Mouse (Mus musculus) brain, adult 2 months (tissue): ENCODE measurements around the gene Rtp2.
"Not testable (repeated sequence)": the region's sequence is repeated elsewhere in the genome, so short reads cannot be mapped to it uniquely, and the experiment has no call there.

ENCODE experiments used
- DNase-seq: peaks from one replicate; pipeline ENCODE4 v3.0.0; 2011; ENCODE audit warnings: low read depth, low spot score

Rtp2 gene

GRCm38 (mm10) chr16:23952101-23952727 is 20.0 kb upstream of the Rtp2 start:
- DNase-seq = no peak

DNA sequence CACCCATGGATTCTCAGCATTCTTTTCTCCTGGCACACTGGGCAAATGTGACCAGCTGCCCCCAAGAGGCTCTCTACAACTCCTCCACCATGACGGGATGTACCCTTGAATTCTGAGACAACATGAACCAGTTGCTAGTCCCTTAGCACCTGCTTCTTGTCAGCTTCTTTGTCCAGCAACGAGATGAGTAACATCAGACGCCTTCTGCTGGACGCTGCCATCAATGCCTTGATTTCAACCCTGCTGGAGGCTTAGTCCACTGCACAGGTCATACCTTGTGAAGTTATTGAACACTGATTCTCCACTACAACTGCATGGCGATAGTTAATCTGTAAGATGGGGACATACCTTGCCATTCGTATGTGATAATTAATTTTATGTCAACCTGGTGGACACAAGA is 15.5 kb upstream of the Rtp2 start:
- no peak for DNase-seq

GRCm38 (mm10) chr16:23944801-23945200 is 12.6 kb upstream of the Rtp2 start:
- no peak for DNase-seq

GRCm38 (mm10) chr16:23934397-23934796 is 2.2 kb upstream of the Rtp2 start:
- no peak for DNase-seq

GRCm38 (mm10) chr16:23931275-23931674 is 919 bp downstream of the Rtp2 start:
- peak; percentile 13 for DNase-seq

- DNase-seq = no peak
These were observed 1.6 kb downstream of the Rtp2 start for GRCm38 (mm10) chr16:23930426-23931073.

GRCm38 (mm10) chr16:23927301-23928114 is 4.7 kb downstream of the Rtp2 start:
- no peak for DNase-seq

DNA sequence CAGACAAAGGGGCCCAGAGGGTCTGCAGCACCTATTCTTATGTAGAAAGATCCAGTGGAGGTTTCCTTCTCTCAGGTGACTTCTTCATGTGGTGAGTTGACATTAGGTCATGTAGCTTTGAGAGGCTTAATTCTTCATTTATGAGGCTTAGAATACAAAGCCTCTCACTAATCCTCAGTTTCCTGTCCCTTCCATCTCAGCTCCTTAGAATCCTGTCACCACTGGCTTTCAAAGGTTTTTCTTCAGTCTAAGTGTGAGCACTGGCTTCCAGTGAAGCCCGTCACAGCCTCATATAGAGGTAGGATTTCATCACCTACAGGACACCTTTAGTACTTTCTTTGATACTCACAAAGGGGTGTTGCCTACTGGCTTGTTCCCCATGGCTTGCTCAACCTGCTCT is 9.3 kb downstream of the Rtp2 start:
- DNase-seq = no peak

DNA sequence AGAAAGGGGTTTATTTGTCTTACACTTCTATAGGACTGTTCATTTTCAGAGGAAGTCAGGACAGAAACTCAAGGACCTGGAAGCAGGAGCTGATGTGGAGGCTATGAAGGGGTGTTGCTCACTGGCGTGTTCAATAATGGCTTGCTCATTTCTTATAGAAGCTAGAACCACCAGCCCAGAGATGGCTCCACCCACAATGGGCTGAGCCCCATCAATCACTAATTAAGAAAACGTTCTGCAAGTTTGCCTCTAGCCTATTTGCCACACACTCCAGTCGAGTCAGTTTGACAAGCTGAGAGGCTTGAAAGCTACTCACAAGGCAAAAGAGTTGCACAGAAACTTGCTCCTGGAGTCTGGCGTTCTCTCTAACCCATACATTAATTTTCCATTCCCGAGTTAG is 10.5 kb downstream of the Rtp2 start:
- DNase-seq = no peak

DNA sequence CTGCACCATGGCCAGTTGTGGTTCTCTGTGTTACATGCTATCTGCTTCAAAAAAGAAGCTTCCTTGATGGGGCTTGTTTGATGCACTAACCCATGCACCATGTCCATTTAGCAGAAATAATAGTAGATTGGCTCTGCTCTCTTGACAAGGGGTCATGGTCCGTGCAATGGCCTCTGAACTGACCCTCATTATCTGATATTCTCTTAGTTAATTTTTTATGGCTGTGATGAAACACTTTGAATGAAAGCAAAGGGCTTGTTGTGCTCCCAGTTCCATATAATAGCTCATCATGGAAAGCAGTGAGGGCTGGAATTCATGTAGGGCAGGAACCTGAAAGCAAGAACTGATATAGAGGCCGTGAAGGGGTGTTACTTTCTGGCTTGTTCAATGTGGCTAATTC is 12.8 kb downstream of the Rtp2 start:
- no peak for DNase-seq

GRCm38 (mm10) chr16:23913401-23913800 is 18.8 kb downstream of the Rtp2 start:
- no peak for DNase-seq

DNA sequence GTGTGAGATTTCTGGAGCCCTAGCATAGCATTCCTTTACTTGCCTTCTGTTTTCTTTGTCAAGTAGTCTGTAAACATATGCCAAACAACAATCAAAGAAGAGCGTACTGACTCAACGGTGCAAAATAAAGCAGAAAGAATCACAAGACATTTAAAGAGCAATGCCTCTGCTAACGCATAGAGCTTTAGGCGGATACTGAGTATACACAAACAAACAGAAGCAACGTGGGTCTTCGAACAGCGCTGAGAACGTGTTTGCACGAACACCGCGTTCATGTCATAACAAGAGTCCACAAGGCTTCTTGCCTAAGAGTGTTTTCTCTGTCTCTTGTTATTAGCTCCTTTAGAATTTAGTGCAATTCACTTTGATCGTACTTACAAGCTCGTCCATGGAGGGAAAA is 19.5 kb downstream of the Rtp2 start:
- no peak for DNase-seq

DNA sequence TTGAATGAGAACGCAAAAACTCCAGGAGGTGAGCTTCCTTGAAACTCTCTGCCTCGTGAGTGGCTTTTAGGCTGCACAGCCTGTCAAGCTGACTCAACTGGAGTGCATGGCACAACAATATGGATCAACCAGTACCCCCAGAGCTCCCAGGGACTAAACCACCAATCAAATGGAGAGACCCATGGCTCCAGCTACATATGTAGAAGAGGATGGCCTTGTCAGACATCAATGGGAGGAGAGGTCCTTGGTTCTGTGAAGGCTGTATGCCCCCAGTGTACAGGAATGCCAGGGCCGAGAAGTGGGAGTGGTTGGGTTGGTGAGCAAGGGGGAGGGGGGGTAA is 23.2 kb downstream of the Rtp2 start:
- DNase-seq = not testable (repeated sequence)

GRCm38 (mm10) chr16:23908076-23909014 is 23.8 kb downstream of the Rtp2 start:
- not testable (repeated sequence) for DNase-seq

GRCm38 (mm10) chr16:23906586-23906985 is 25.6 kb downstream of the Rtp2 start:
- DNase-seq = not testable (repeated sequence)

- DNase-seq = no peak
These were observed 30.8 kb downstream of the Rtp2 start for GRCm38 (mm10) chr16:23901411-23901810.

DNA sequence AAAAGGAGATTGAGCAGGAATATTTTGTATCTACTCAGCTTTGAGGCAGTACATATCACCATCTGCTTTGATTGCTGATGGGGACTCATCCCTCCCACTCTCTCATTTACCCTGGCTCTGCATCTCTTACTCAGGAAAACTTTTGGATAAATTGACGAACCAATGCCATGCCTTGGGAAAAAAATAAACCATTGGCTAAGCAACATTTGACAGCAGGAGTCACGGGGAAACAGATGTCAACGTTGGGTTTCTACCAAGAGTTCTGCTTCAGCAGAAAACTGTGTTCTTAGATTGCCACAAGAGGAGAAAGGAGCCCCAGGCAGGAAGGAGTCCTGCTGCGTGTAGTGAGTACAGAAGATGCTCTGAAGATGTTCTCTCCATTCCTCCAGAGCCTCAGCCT is 32.1 kb downstream of the Rtp2 start:
- DNase-seq = peak; percentile 78

DNA sequence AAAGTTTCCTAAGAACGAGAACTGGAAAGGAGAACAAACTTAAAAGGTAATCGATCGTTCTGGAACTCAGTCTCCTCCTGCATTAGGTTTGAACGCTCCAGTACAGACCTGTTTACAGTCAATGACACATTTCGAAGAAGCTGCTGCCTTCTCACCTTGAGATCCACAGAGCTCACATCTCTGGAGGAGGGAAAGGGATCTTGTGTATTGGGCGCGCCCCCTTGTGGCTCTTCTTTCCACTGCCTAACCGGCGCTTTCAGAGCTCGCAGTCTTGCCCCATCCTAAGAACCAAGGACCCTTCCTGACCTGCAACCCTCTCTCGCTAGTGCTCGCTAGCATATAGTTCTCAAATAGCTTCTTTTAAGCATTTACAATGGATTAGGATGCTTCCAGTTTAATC is 33.4 kb downstream of the Rtp2 start:
- DNase-seq = peak; percentile 91

DNA sequence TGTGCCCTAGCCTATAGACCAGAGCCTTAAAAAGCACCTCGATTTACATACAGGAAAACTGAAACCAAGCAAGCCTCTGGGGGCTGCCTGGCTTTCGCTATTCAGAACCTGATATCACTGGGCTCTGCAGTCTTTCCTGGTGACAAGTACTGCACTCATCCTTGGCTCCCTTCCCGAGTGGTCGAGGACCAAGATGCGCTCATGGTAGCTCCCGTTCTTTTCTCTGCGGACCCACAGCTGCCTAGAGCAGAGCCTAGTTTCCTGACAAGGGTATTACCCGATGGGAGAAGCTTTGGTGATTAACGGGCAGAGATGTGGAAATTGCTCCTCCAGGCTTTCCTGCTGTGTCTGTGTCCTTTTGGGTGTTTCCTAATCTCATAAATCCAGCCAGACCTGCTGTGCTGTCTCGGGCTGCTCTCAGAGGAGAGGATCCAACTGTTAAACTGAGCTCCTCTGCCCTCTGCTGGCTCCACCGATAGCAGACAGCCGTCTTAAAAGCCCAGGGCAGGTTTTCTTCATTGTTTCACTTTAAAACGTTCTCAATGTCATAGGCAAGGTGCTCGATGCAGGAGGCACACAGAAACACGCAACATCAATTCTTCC is 34.1 kb downstream of the Rtp2 start:
- peak; percentile 92 for DNase-seq

- no peak for DNase-seq
These were observed 34.7 kb downstream of the Rtp2 start for GRCm38 (mm10) chr16:23897486-23897885.

DNA sequence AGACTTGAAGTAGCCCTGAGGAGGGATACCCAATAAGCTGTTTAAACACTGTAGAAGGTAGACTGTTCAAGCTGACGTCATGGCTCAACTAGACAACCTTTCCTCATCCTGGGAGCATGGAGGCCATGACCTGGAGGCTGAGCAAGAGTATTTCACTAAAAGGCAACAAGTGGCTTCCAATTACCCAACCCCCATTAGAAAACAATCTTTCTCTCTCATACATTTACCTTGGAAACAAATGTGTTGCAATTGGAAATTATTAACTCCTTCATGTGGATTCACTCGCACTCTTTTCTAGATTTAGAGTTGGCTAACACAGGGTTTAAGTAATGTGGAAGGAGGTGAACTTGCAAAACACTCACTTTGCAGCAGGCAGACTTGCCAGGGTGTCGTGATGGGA is 37.1 kb downstream of the Rtp2 start:
- DNase-seq = no peak
